Mouse (Mus musculus) heart, embryonic 15.5 days (tissue): Measurements from ENCODE around the gene Wdfy3. TPM values are rescaled to one million over a fixed set of nuclear protein-coding genes. Genes with fewer than 3 reads are reported as not detected.

Experiments
- ATAC-seq: fragments of 200-750 bp; cut with Nextera tagmentation; replicated peaks from 2 replicates; pipeline ENCODE4 v1.8.0; 2017; ENCODE audit warnings: low read depth, moderate TSS enrichment; ENCODE audit not compliant: insufficient number of reproducible peaks, insufficient read depth, low FRiP score
- H3K27ac ChIP-seq: fragments of 300-500 bp; sonication (generic); 2 replicates; pipeline ENCODE4 v1.5.1; 2015; ENCODE audit warnings: mild to moderate bottlenecking, inconsistent platforms
- H3K27me3 ChIP-seq: fragments of 300-500 bp; sonication (generic); 2 replicates; pipeline ENCODE4 v1.6.1; 2015; ENCODE audit warnings: inconsistent platforms
- H3K36me3 ChIP-seq: fragments of 300-500 bp; sonication (generic); 2 replicates; pipeline ENCODE4 v1.6.1; 2015; ENCODE audit warnings: mild to moderate bottlenecking, inconsistent platforms
- H3K4me1 ChIP-seq: fragments of 300-500 bp; sonication (generic); replicated peaks from 2 replicates; pipeline ENCODE4 v1.6.1; 2015; ENCODE audit warnings: inconsistent platforms
- H3K4me2 ChIP-seq: fragments of 300-500 bp; sonication (generic); 2 replicates; pipeline ENCODE4 v1.6.1; 2015; ENCODE audit warnings: inconsistent platforms, mild to moderate bottlenecking, moderate library complexity
- H3K4me3 ChIP-seq: fragments of 300-500 bp; sonication (generic); 2 replicates; pipeline ENCODE4 v1.5.1; 2015; ENCODE audit warnings: mild to moderate bottlenecking, inconsistent platforms
- H3K9ac ChIP-seq: fragments of 300-500 bp; sonication (generic); 2 replicates; pipeline ENCODE4 v1.6.1; 2015; ENCODE audit warnings: mild to moderate bottlenecking, inconsistent platforms
- H3K9me3 ChIP-seq: fragments of 300-500 bp; sonication (generic); replicated peaks from 2 replicates; pipeline ENCODE4 v1.6.1; 2016; ENCODE audit warnings: inconsistent platforms
- WGBS: fragments of 180-500 bp; shearing (Covaris S2); methylation state at CpG from one replicate; pipeline ENCODE4 v1.1.7; 2015; ENCODE audit warnings: mixed read lengths; 5-methylcytosine and 5-hydroxymethylcytosine counted together
- polyA plus RNA-seq: library from polyadenylated mRNA; unstranded; fragments of >200 nt; fragmentation: Nextera tagmentation; extraction: Ambion mirVana; gene quantifications from 2 replicates; pipeline ENCODE4 v1.2.1, GENCODE M21; 2015

The Wdfy3 gene
- polyA plus RNA-seq, 1 experiment from 2014 or later: 8.7 TPM

GRCm38 (mm10) chr5:102022018-102022898 is 47.5 kb downstream of the Wdfy3 start:
- no peaks in the 10 kb centered on the region for H3K9me3 ChIP-seq
- H3K27ac ChIP-seq: no peak overlapping the region
- H3K36me3 ChIP-seq: peaks cover 20% of the 10 kb centered on the region
- peaks cover 7% of the 10 kb centered on the region for H3K4me1 ChIP-seq
- no peak overlapping the region for H3K4me3 ChIP-seq
- no peak overlapping the region for H3K9ac ChIP-seq
- 88% methylated on average over 16 of the region's 16 CpGs for WGBS
- ATAC-seq: no peak
- H3K27me3 ChIP-seq: no peaks in the 10 kb centered on the region
- no peak overlapping the region for H3K4me2 ChIP-seq

GRCm38 (mm10) chr5:102014235-102014634 is 55.5 kb downstream of the Wdfy3 start:
- H3K9ac ChIP-seq: no peak overlapping the region
- no peaks in the 10 kb centered on the region for H3K27me3 ChIP-seq
- WGBS: 76% methylated on average over 8 of the region's 8 CpGs
- H3K4me3 ChIP-seq: no peak overlapping the region
- no peak overlapping the region for H3K4me2 ChIP-seq
- H3K9me3 ChIP-seq: no peaks in the 10 kb centered on the region
- no peak for ATAC-seq
- no peak overlapping the region for H3K27ac ChIP-seq
- peaks cover under 1% of the 10 kb centered on the region; the same call in 1 of the 2 replicates for H3K4me1 ChIP-seq
- peaks cover 8% of the 10 kb centered on the region for H3K36me3 ChIP-seq

DNA sequence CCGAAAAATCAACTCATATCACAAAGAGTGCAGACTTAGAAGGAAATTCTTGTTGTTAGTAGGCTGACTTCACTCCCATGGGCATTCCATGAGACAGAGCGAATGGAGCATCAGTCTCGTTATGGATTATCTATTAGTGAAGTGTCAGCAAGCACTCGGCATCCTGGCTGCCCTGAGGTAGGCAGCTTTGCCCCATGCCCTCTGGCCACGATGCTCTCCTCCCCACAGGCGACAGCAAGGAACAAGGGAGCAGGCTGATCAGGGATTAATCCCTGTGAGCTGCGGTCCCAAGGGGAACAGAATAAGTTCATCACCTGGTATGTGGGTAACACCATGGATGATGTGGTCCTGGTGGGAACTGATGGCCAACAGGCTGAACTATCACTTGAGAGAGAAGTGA is 55.9 kb downstream of the Wdfy3 start:
- 89% methylated on average over 7 of the region's 7 CpGs for WGBS
- Histone ChIP-seq H3K9me3 (no peaks in the 10 kb centered on the region), H3K4me1 (no peaks in the 10 kb centered on the region; the same call in 1 of the 2 replicates), H3K9ac (no peak overlapping the region), H3K27me3 (no peaks in the 10 kb centered on the region), H3K27ac (no peak overlapping the region), H3K4me3 (no peak overlapping the region), H3K4me2 (no peak overlapping the region), H3K36me3 (peaks cover 8% of the 10 kb centered on the region)
- no peak for ATAC-seq

GRCm38 (mm10) chr5:102010961-102011360 is 58.8 kb downstream of the Wdfy3 start:
- 69% methylated on average over 2 of the region's 2 CpGs for WGBS
- H3K4me2 ChIP-seq: no peak overlapping the region
- H3K27ac ChIP-seq: no peak overlapping the region
- no peak overlapping the region for H3K9ac ChIP-seq
- peaks cover 6% of the 10 kb centered on the region; the same call in 1 of the 2 replicates for H3K4me1 ChIP-seq
- H3K4me3 ChIP-seq: no peak overlapping the region
- ATAC-seq: no peak
- H3K9me3 ChIP-seq: no peaks in the 10 kb centered on the region
- H3K36me3 ChIP-seq: peaks cover 8% of the 10 kb centered on the region
- no peaks in the 10 kb centered on the region for H3K27me3 ChIP-seq

GRCm38 (mm10) chr5:102009606-102010005 is 60.1 kb downstream of the Wdfy3 start:
- Histone ChIP-seq H3K27me3 (no peaks in the 10 kb centered on the region), H3K4me1 (peaks cover 7% of the 10 kb centered on the region; the same call in 1 of the 2 replicates), H3K27ac (no peak overlapping the region), H3K36me3 (no peaks in the 10 kb centered on the region), H3K4me3 (no peak overlapping the region), H3K4me2 (no peak overlapping the region), H3K9ac (no peak overlapping the region), H3K9me3 (no peaks in the 10 kb centered on the region)
- ATAC-seq: no peak
- WGBS: 89% methylated on average over 6 of the region's 6 CpGs

DNA sequence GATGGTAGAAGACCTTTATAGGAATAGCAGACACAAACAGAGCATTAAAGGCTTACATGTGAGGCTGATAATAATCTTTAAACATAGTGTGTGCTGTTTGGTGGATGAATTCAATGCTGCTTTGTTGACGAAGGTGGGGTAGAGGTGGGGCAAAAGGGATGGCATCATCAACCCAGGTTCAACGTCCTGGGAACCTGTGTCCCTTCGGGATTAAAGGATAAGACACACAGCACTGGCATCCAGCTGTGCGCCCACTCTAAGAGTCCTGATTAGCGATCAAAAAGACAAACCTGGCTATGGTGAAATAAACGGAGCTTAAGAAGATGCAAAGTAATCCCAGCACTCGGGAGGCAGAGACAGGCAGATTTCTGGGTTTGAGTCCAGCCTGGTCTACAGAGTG is 61.0 kb downstream of the Wdfy3 start:
- 87% methylated on average over 7 of the region's 7 CpGs for WGBS
- Histone ChIP-seq H3K9me3 (no peaks in the 10 kb centered on the region), H3K36me3 (no peaks in the 10 kb centered on the region), H3K4me2 (no peak overlapping the region), H3K27me3 (no peaks in the 10 kb centered on the region), H3K9ac (no peak overlapping the region), H3K4me1 (peaks cover 10% of the 10 kb centered on the region; the same call in 1 of the 2 replicates), H3K27ac (no peak overlapping the region), H3K4me3 (no peak overlapping the region)
- no peak for ATAC-seq

- ATAC-seq: 0 out of 2 replicates have a peak, but pooled peaks have one; percentile 35
- no peaks in the 10 kb centered on the region for H3K9me3 ChIP-seq
- H3K36me3 ChIP-seq: no peaks in the 10 kb centered on the region
- 67% methylated on average over 6 of the region's 6 CpGs for WGBS
- H3K27me3 ChIP-seq: no peaks in the 10 kb centered on the region
- H3K4me2 ChIP-seq: no peak overlapping the region
- H3K9ac ChIP-seq: no peak overlapping the region
- H3K4me3 ChIP-seq: no peak overlapping the region
- H3K27ac ChIP-seq: peak overlapping the region; percentile 22; the same call in 1 of the 2 replicates
- peaks cover 17% of the 10 kb centered on the region for H3K4me1 ChIP-seq
These were observed 63.3 kb downstream of the Wdfy3 start for GRCm38 (mm10) chr5:102006218-102006941.

DNA sequence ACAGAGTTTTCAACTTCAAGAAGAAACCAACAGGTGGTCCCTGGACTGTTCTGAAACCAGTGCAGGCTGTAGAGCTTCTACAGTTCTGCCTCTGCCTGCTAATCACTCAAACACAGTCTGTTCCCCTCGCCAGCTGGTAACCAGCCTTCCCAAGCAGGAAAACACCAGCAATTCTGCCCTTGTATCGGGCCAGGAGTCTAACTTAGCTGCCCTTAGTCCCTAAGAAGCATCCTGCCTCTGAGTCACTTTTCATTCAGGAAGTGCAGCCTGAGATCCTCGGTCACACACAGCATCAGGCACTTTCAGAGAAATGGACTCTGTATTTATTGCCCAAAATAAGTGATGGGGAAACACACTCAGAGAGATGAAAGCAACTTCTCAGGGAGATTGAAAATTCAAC is 66.3 kb downstream of the Wdfy3 start:
- H3K9me3 ChIP-seq: no peaks in the 10 kb centered on the region
- no peak for ATAC-seq

GRCm38 (mm10) chr5:102001026-102001425 is 68.7 kb downstream of the Wdfy3 start:
- WGBS: 69% methylated on average over 8 of the region's 8 CpGs
- Histone ChIP-seq H3K27me3 (no peaks in the 10 kb centered on the region), H3K4me1 (peaks cover 17% of the 10 kb centered on the region), H3K4me2 (no peak overlapping the region), H3K9ac (no peak overlapping the region), H3K36me3 (no peaks in the 10 kb centered on the region), H3K9me3 (no peaks in the 10 kb centered on the region), H3K27ac (no peak overlapping the region), H3K4me3 (no peak overlapping the region)
- no peak for ATAC-seq

More for the DNA sequence above, 66.3 kb downstream of the Wdfy3 start:
- 68% methylated on average over 3 of the region's 3 CpGs for WGBS
- Histone ChIP-seq H3K27ac (0 out of 2 replicates have a peak overlapping the region, but pooled peaks have one; percentile 32), H3K9ac (no peak overlapping the region), H3K4me1 (peaks cover 23% of the 10 kb centered on the region), H3K4me3 (no peak overlapping the region), H3K36me3 (no peaks in the 10 kb centered on the region), H3K4me2 (no peak overlapping the region), H3K27me3 (no peaks in the 10 kb centered on the region)

- H3K4me3 ChIP-seq: no peak overlapping the region
- H3K27ac ChIP-seq: no peak overlapping the region
- no peaks in the 10 kb centered on the region for H3K27me3 ChIP-seq
- ATAC-seq: no peak
- WGBS: 66% methylated on average over 6 of the region's 6 CpGs
- H3K4me2 ChIP-seq: no peak overlapping the region
- no peaks in the 10 kb centered on the region for H3K9me3 ChIP-seq
- no peak overlapping the region for H3K9ac ChIP-seq
- no peaks in the 10 kb centered on the region for H3K36me3 ChIP-seq
- H3K4me1 ChIP-seq: peaks cover 20% of the 10 kb centered on the region
These were observed 70.8 kb downstream of the Wdfy3 start for GRCm38 (mm10) chr5:101998971-101999370.

DNA sequence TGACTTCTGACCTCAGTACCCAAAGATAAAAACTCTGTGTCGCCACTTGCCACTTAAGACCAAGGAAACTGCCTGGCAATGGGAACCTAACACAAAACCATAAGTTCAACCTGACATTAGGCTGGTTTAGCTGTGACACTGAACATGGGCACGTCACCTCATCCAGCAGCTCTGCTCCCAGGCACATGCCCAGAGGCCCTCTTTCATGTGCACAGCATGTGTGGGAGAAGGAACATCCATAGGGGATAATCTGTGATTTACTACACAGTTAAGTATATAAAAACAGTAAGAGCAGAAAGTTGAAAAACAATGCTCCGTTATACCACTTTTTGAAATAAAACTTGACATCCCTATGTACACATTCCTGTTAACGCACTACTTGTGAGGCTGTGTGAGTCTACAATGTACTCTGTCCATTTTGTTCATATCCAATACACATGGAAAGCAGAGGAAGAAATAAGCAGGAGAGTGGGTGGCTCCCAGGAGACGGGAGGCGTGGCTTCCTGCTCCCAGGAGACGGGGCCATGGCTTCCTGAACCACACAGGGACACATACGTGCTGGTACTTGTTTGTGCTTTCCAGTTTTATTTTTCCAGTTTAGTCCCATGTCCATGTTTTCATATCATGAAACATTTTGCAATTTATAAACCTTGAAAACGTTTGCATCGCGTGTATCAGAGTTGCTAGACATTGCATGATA is 73.5 kb downstream of the Wdfy3 start:
- no peaks in the 10 kb centered on the region for H3K27me3 ChIP-seq
- H3K4me3 ChIP-seq: no peak overlapping the region
- WGBS: 84% methylated on average over 11 of the region's 11 CpGs
- no peak overlapping the region for H3K4me2 ChIP-seq
- no peaks in the 10 kb centered on the region for H3K9me3 ChIP-seq
- H3K36me3 ChIP-seq: no peaks in the 10 kb centered on the region
- no peak for ATAC-seq
- H3K9ac ChIP-seq: no peak overlapping the region
- H3K4me1 ChIP-seq: peaks cover 19% of the 10 kb centered on the region
- no peak overlapping the region for H3K27ac ChIP-seq
